Mouse (Mus musculus) hindbrain, embryonic 14.5 days (tissue): ENCODE results near the gene Rpp25. TPM values are rescaled to one million over a fixed set of nuclear protein-coding genes. Genes with fewer than 3 reads are reported as not detected.

ENCODE experiments used
- ATAC-seq: fragments of 200-750 bp; cut with Nextera tagmentation; 2 replicates; pipeline ENCODE4 v1.8.0; 2017; ENCODE audit warnings: moderate number of reproducible peaks, mild to moderate bottlenecking, moderate TSS enrichment, moderate library complexity; ENCODE audit not compliant: low FRiP score
- DNase-seq: peaks from one replicate; pipeline ENCODE4 v3.0.0-alpha.2; 2015; ENCODE audit warnings: low spot score
- H3K27ac ChIP-seq: fragments of 300-500 bp; sonication (generic); 2 replicates; pipeline ENCODE4 v1.5.1; 2014; ENCODE audit warnings: mild to moderate bottlenecking, moderate library complexity
- H3K27me3 ChIP-seq: fragments of 300-500 bp; sonication (generic); 2 replicates; pipeline ENCODE4 v1.6.1; 2014; ENCODE audit warnings: mild to moderate bottlenecking, low read length, mixed read lengths; ENCODE audit not compliant: control insufficient read depth, insufficient read depth
- H3K36me3 ChIP-seq: fragments of 300-500 bp; sonication (generic); replicated peaks from 2 replicates; pipeline ENCODE4 v1.6.1; 2014; ENCODE audit not compliant: control insufficient read depth, insufficient read depth
- H3K4me1 ChIP-seq: fragments of 300-500 bp; sonication (generic); replicated peaks from 2 replicates; pipeline ENCODE4 v1.6.1; 2014; ENCODE audit warnings: antibody characterized with exemption, low read length, mixed read lengths; ENCODE audit not compliant: control insufficient read depth, insufficient read depth
- H3K4me2 ChIP-seq: fragments of 300-500 bp; sonication (generic); replicated peaks from 2 replicates; pipeline ENCODE4 v1.6.1; 2014; ENCODE audit warnings: mild to moderate bottlenecking, moderate library complexity
- H3K4me3 ChIP-seq: fragments of 300-500 bp; sonication (generic); replicated peaks from 2 replicates; pipeline ENCODE4 v1.5.1; 2014; ENCODE audit warnings: mild to moderate bottlenecking, low read length
- H3K9ac ChIP-seq: fragments of 300-500 bp; sonication (generic); 2 replicates; pipeline ENCODE4 v1.6.1; 2014
- H3K9me3 ChIP-seq: fragments of 300-500 bp; sonication (generic); 2 replicates; pipeline ENCODE4 v1.6.1; 2016; ENCODE audit warnings: low read length; ENCODE audit not compliant: control insufficient read depth
- WGBS: fragments of 180-500 bp; shearing (Covaris S2); extraction: QIAGEN DNeasy Blood & Tissue Kit; methylation state at CpG from one replicate; pipeline ENCODE4 v1.1.7; 2014; 5-methylcytosine and 5-hydroxymethylcytosine counted together
- polyA plus RNA-seq: library from polyadenylated mRNA; unstranded; fragments of >200 nt; fragmentation: Nextera tagmentation; extraction: Ambion mirVana; gene quantifications from 2 replicates; pipeline ENCODE4 v1.2.1, GENCODE M21; 2014

The Rpp25 gene
- polyA plus RNA-seq, 1 experiment from 2014 or later, result 19.7 TPM

DNA sequence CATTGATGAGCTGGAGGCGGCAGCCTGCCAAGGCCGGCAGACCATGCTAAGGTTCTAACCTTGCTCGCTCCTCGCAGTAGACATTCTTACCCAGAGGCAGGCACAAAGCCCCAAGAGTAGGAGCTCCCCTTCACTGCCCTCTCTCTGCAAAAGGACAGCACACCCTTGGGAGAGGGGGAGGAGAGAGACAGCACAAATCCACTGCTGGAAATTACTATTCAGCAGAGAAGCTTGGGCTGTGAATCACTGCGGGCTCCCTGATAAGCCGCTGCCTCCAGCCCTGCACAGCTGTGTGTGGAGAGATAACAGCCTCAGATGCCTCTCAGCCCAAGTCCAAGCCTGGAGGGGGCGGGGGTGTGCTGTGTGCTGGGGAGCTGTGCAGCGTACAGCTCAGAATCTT lies 1.9 kb downstream of the Rpp25 start:
- DNase-seq (peak; percentile 63), ATAC-seq (peak; percentile 69)
- Histone ChIP-seq H3K9me3 (no peaks in the 10 kb centered on the region), H3K27ac (peak overlapping the region; percentile 69), H3K27me3 (peaks cover 31% of the 10 kb centered on the region), H3K4me1 (peaks cover 49% of the 10 kb centered on the region), H3K36me3 (no peaks in the 10 kb centered on the region), H3K4me3 (no peak overlapping the region), H3K4me2 (peak overlapping the region; percentile 73), H3K9ac (peak overlapping the region; percentile 25; the same call in 1 of the 2 replicates)
- 5% methylated on average over 8 of the region's 8 CpGs for WGBS

DNA sequence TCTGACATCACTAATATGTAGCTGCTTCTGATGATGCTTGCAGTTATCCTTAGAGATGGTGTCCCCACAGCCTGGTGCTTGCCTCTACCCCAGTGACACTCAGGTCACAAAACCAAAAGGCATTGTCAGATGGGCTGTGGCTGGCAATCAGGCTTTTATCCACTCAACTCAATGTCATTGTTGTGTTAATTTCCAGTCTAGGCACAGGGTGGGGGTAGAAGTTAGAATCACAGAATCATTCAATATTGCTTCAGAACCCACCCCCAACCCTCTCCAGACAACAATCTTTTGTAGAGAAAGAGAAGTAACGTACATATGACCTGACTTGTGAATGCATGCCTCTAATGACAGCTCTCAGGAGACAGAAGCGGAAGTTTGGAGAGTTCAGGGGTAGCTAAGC lies 6.8 kb downstream of the Rpp25 start:
- DNase-seq (no peak), ATAC-seq (no peak)
- Histone ChIP-seq H3K9me3 (no peaks in the 10 kb centered on the region), H3K27ac (no peak overlapping the region), H3K4me1 (peaks cover 9% of the 10 kb centered on the region; the same call in 1 of the 2 replicates), H3K27me3 (no peaks in the 10 kb centered on the region; the same call in 1 of the 2 replicates), H3K4me3 (no peak overlapping the region), H3K36me3 (no peaks in the 10 kb centered on the region), H3K9ac (no peak overlapping the region), H3K4me2 (no peak overlapping the region)
- 35% methylated on average over 2 of the region's 2 CpGs for WGBS

DNA sequence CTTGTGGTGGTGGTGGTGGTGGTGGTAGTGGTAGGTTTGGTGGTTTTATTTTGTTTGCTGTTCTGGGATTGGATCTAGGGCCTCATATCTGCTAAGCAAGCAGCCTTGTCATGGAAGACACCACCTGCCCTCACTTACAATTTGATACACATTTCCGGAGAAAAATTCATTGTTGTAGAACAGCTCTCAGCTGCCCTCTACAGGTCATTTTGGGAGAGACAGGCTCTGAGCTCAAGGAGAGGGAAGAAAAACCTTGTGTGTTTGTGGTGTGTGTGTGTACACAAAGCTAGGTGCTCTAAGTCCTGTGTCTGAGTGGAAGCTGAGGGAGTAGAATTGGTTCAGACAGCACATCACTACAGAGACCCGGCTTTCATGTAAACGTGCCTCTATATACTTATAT lies 13.3 kb downstream of the Rpp25 start:
- Histone ChIP-seq H3K4me1 (peaks cover 6% of the 10 kb centered on the region), H3K36me3 (no peaks in the 10 kb centered on the region), H3K9me3 (no peaks in the 10 kb centered on the region), H3K9ac (0 out of 2 replicates have a peak overlapping the region, but pooled peaks have one; percentile 33), H3K4me2 (no peak overlapping the region), H3K27ac (peak overlapping the region; percentile 65), H3K27me3 (no peaks in the 10 kb centered on the region), H3K4me3 (no peak overlapping the region)
- peak; percentile 93 for DNase-seq
- 10% methylated on average over 3 of the region's 3 CpGs for WGBS
- no peak for ATAC-seq

DNA sequence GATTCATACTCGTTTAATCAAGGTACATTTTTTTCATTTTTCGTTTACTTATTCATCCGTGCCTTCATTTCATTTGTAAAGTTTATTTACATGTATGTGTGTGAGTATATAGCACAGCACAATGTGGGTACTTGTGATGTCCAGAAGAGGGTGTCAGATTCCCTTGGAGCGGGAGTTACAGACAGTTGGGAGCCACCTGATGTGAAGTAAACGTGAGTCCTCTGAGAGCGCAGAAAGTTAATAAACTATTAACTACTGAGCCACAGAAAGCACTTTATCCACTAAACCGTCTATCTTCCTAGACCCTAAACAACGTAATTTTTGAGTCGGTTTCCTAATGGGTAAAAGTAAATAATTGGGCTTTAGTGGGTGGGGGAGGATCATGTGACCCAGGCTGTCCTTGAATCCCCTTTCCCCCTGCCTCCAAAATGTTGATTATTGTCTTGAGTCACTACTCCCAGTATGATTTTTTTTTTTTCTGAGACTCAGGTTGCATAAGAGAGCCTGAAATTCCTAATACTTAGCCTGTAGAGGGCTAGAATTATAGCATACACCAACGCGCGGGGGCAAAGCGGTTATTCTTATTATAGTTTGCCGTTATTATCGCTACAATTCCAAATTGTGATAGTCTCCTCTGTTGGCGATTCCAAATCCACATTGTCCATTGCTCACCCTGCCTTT lies 16.7 kb downstream of the Rpp25 start:
- Histone ChIP-seq H3K9ac (peak overlapping the region; percentile 96), H3K27me3 (no peaks in the 10 kb centered on the region), H3K4me2 (peak overlapping the region; percentile 57), H3K36me3 (no peaks in the 10 kb centered on the region), H3K27ac (peak overlapping the region; percentile 91), H3K9me3 (no peaks in the 10 kb centered on the region), H3K4me1 (peaks cover 28% of the 10 kb centered on the region), H3K4me3 (peak overlapping the region; percentile 93)
- peak; percentile 47 for ATAC-seq
- DNase-seq, result no peak
- WGBS, result 25% methylated on average over 16 of the region's 16 CpGs

DNA sequence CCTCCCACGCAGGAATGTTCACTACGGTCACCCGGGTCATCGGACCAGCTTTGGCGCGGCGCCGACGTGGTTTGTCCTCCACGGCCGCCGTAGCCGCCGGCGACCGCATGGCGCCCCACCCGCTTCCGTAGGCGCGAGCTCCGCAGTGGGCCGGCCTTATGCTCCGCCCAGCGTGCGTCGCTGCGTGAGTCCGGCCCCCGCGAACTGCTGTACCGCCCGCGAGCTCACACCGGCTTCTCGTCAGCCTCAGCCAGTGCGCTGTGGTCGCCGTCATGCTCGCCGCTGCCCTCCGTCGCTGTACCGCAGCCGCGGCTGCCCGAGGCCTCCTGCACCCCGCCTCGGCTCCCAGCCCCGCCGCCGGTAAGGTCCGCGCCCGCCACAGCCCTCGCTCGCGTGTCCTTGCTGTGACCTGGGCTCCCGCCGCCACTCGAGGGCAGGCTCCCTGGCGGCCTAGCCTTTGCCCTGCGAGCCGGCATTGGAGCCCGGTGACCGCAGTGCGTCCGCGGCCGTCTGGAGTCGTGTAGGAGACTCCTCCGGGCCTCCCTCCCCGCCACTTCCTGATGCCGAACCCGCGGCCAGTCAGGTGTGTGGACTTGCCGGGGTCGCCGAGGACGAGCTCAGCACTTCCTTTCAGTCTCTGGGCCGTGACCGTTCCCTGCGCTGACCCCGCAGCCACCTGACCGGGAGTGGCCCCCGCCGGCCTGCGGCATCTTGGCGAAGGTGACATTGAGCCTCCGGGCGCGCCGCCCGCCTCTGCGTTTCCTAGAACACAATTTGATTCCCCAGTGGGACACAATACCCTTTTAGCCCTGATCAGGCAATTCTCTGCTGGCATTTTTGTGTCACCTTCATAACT lies 17.5 kb downstream of the Rpp25 start, which contains the start of gene Cox5a:
Cox5a (plus strand) TSS at position 219 of the 856 bp plus-strand sequence.
- peak within 1 kb of the TSS; percentile 57 for H3K4me2 ChIP-seq
- under 1% methylated on average over 95 of the region's 95 CpGs for WGBS
- peak; percentile 95 for ATAC-seq

DNA sequence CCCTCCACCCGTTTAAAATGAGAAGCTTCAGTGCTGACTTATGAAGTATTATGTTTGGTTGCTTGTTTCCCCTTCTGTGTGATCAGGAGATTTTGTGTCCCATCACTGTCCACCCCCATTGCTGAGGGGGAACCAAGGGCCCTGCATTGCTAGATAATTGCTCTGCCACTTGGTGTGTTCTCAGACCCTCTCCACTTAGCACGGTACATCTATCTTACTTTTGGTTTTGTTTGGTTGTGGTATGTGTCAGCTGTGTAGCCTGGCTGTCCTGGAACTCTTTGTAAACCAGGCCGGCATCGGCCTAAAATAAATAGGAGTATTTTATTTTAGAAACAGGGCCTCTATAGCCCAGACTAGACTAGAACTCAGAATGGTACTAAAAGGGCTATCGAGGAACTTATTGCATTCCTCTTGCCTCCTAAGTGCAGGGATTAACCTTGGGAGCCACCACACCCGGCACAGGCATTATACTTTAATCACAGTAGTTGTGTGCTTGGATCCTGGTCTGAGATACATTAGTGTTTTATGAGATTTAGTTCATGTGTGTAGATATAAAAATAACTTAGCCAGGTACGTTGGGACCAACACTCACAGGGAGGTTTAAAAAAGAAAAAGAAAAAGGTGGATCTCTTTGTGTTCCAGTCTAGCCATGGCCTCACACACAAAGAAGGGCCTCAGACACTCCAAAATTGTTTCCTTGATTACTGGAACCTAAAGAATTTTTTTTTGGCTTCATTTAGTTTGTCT lies 18.5 kb downstream of the Rpp25 start:
- DNase-seq (no peak), ATAC-seq (no peak)
- Histone ChIP-seq H3K27me3 (no peaks in the 10 kb centered on the region), H3K4me3 (peak overlapping the region; percentile 93), H3K36me3 (no peaks in the 10 kb centered on the region), H3K4me1 (peaks cover 24% of the 10 kb centered on the region), H3K9me3 (no peaks in the 10 kb centered on the region), H3K4me2 (peak overlapping the region; percentile 57), H3K9ac (peak overlapping the region; percentile 96), H3K27ac (no peak overlapping the region; the same call in 1 of the 2 replicates)
- WGBS, result 42% methylated on average over 7 of the region's 7 CpGs

More for the DNA sequence above, 17.5 kb downstream of the Rpp25 start, which contains the start of gene Cox5a:
- peak; percentile 91 for DNase-seq
- peaks cover 28% of the 10 kb centered on the region for H3K4me1 ChIP-seq
- peak within 1 kb of the TSS; percentile 96 for H3K9ac ChIP-seq
- H3K4me3 ChIP-seq, result peak within 1 kb of the TSS; percentile 93
- H3K27me3 ChIP-seq, result no peaks in the 10 kb centered on the region
- peak within 1 kb of the TSS; percentile 91 for H3K27ac ChIP-seq
- H3K9me3 ChIP-seq, result no peaks in the 10 kb centered on the region
- no peaks in the 10 kb centered on the region for H3K36me3 ChIP-seq

DNA sequence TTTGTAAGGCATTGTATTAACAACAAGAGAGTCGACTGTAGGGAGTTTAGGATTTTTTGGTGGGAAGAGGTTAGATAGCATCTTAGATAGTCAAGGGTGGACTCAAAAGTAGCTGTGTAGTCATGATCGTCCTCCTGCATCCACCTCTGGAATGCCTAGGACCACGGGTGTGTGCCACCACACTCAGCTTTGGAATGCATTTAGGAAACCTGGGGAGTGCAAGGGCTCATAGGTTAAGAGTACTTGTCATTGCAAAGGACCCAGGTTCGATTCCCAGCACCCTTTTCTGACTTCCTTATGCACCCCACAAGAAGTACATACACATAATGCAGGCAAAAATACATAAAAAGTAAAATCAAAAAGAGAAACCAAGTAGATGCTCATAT lies 19.0 kb downstream of the Rpp25 start:
- Histone ChIP-seq H3K27ac (no peak overlapping the region), H3K4me1 (peaks cover 24% of the 10 kb centered on the region), H3K27me3 (no peaks in the 10 kb centered on the region), H3K36me3 (no peaks in the 10 kb centered on the region), H3K9me3 (no peaks in the 10 kb centered on the region), H3K4me2 (peak overlapping the region; percentile 57), H3K9ac (peak overlapping the region; percentile 96), H3K4me3 (peak overlapping the region; percentile 93)
- DNase-seq (no peak), ATAC-seq (no peak)
- 82% methylated on average over 4 of the region's 4 CpGs for WGBS

DNA sequence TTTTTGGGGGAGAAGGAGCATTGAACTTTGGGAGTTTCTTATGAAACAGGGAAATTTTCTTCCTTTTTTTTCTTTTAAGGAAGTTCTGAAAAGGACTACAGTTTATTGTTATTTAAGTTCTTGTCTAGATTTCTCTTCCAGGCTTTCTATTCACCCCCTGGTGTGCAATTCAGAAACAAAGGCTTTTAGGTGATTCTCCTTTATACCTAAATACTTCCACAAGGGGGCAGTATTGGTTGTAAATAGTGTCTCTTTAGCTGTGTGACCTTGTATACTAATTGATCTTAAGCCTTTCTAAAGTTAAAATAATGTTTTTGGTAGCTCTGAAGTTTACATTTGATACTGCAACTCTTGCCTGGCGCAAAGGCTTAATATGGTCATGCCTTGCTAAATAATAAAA lies 19.9 kb downstream of the Rpp25 start:
- no peaks in the 10 kb centered on the region for H3K36me3 ChIP-seq
- no peaks in the 10 kb centered on the region for H3K9me3 ChIP-seq
- no peaks in the 10 kb centered on the region for H3K27me3 ChIP-seq
- peak overlapping the region; percentile 57 for H3K4me2 ChIP-seq
- DNase-seq (peak; percentile 80), ATAC-seq (no peak)
- WGBS, result 77% methylated on average over 1 of the region's 1 CpGs
- H3K9ac ChIP-seq, result no peak overlapping the region
- no peak overlapping the region for H3K27ac ChIP-seq
- peaks cover 24% of the 10 kb centered on the region for H3K4me1 ChIP-seq
- H3K4me3 ChIP-seq, result no peak overlapping the region

DNA sequence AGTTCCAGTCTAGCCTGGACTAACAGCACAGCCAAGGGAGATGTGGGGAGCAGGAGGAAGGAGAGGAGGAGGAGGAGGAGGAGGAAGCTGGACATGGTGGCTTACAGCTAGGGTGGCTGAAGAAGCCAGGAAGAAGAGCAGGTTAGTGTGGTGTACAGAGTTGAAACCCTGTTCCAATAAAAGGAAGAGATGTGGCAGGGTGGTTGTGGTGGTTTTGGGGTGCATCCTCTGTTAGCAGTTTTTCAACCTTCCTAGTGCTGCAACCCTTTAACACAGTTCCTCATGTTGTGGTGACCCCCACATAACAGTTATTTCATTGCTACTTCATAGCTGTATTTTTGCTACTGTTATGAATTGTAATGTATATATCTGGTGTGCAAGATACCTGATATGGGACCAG lies 20.6 kb downstream of the Rpp25 start:
- H3K4me1 ChIP-seq, result peaks cover 24% of the 10 kb centered on the region
- no peak overlapping the region for H3K4me2 ChIP-seq
- no peaks in the 10 kb centered on the region for H3K27me3 ChIP-seq
- H3K4me3 ChIP-seq, result no peak overlapping the region
- no peak for ATAC-seq
- H3K9ac ChIP-seq, result no peak overlapping the region
- H3K36me3 ChIP-seq, result 0 out of 2 replicates have a peak, but pooled peaks cover 4% of the 10 kb centered on the region
- H3K9me3 ChIP-seq, result no peaks in the 10 kb centered on the region
- H3K27ac ChIP-seq, result no peak overlapping the region
- no peak for DNase-seq
